Mouse (Mus musculus) brain, embryonic 14.5 days (tissue): ENCODE measurements around the gene 4933409G03Rik. TPM values are rescaled to one million over a fixed set of nuclear protein-coding genes. Genes with fewer than 3 reads are reported as not detected.
"Not testable (repeated sequence)": the region's sequence is repeated elsewhere in the genome, so short reads cannot be mapped to it uniquely, and the experiment has no call there.

Experiments used
- DNase-seq: peaks from one replicate; pipeline ENCODE4 v3.0.0-alpha.2; 2011; ENCODE audit warnings: low read depth
- CTCF ChIP-seq: fragments of 200-500 bp; IDR thresholded peaks from 2 replicates; pipeline ENCODE4 v1.5.1; 2012; ENCODE audit warnings: inconsistent platforms, mild to moderate bottlenecking, moderate library complexity, borderline replicate concordance; ENCODE audit not compliant: insufficient read depth, insufficient read length; ENCODE audit errors: extremely low read depth
- POLR2A ChIP-seq: fragments of 200-500 bp; IDR thresholded peaks from 2 replicates; pipeline ENCODE4 v1.6.1; 2012; ENCODE audit warnings: mild to moderate bottlenecking, inconsistent platforms, borderline replicate concordance; ENCODE audit not compliant: poor library complexity, insufficient read depth, insufficient read length, severe bottlenecking; ENCODE audit errors: extremely low read depth
- polyA plus RNA-seq: library from polyadenylated mRNA; depleted of rRNA; stranded (reverse); fragments of >200 nt; gene quantifications from 2 replicates; pipeline ENCODE4 v1.2.3, GENCODE M21; 2012; rRNA removed

4933409G03Rik gene
- polyA plus RNA-seq: not detected in 2 replicates

GRCm38 (mm10) chr2:68582113-68582512 is at the start of gene 4933409G03Rik:
Gene 4933409G03Rik (plus strand): TSS chr2:68582413.
- no peak for DNase-seq

GRCm38 (mm10) chr2:68544190-68544589 is 38.0 kb upstream of the 4933409G03Rik start:
- DNase-seq: no peak
- TF ChIP-seq POLR2A (no peak), CTCF (no peak)

More at GRCm38 (mm10) chr2:68582113-68582512, at the start of gene 4933409G03Rik:
- TF ChIP-seq CTCF (no peak), POLR2A (no peak)

- TF ChIP-seq CTCF: no peak
- TF ChIP-seq POLR2A: no peak
- DNase-seq: peak; percentile 8
These were observed 21.4 kb upstream of the 4933409G03Rik start for GRCm38 (mm10) chr2:68560821-68561220.

GRCm38 (mm10) chr2:68563331-68563730 is 18.9 kb upstream of the 4933409G03Rik start:
- TF ChIP-seq POLR2A: no peak
- peak; percentile 73; the same call in 1 of the 2 replicates for TF ChIP-seq CTCF

GRCm38 (mm10) chr2:68568361-68568760 is 13.9 kb upstream of the 4933409G03Rik start:
- peak; percentile 57 for DNase-seq
- TF ChIP-seq POLR2A: no peak
- TF ChIP-seq CTCF: no peak

More at GRCm38 (mm10) chr2:68563331-68563730, 18.9 kb upstream of the 4933409G03Rik start:
- DNase-seq: peak; percentile 80

GRCm38 (mm10) chr2:68572340-68572739 is 9.9 kb upstream of the 4933409G03Rik start:
- peak; percentile 20 for DNase-seq
- TF ChIP-seq CTCF (peak; percentile 29; the same call in 1 of the 2 replicates), POLR2A (no peak)

- TF ChIP-seq POLR2A (no peak), CTCF (no peak)
These were observed 10.6 kb downstream of the 4933409G03Rik start for GRCm38 (mm10) chr2:68592765-68593164.

GRCm38 (mm10) chr2:68656186-68656585 is 74.0 kb downstream of the 4933409G03Rik start, which contains the start of gene 4932414N04Rik:
Gene 4932414N04Rik (plus strand): TSS chr2:68656486.
- not testable (repeated sequence) for DNase-seq

More at GRCm38 (mm10) chr2:68592765-68593164, 10.6 kb downstream of the 4933409G03Rik start:
- no peak for DNase-seq

Other genes with a start within 250 kb of the 4933409G03Rik start
- gene Stk39, start 110.1 kb upstream of the 4933409G03Rik start, polyA plus RNA-seq: 19.5 and 27.7 TPM in 2 replicates
- 0.03 TPM in 1 of 2 replicates, not detected in the other for gene 4932414N04Rik, start 74.1 kb downstream of the 4933409G03Rik start, polyA plus RNA-seq